In the genomic region with DNA sequence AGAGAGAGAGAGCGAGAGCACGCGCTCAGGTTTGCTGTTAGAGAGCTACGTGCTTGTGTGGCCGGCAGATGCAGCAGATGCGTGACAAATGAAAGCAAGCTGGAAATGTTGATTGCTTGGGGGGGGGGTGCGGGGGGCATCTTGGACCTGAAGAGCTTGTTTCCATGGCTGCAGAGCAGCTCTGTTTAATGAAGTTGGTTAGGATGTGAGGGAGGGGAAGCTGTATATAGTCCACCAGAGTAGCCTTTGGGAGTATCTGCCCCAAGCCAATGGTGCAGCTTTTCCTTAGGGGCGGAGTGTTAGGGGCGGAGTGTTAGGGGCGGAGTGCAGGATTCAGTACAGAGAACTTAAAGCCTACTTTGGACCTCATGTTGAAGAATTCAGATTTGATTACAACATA, we compare ENCODE assay signal across 8 mouse cellular contexts. TPM values are rescaled to one million over a fixed set of nuclear protein-coding genes. Genes with fewer than 3 reads are reported as not detected.
A peak's percentile ranks its signal among the peaks of the same experiment; 100 is the strongest.
DNase-seq lines count a peak whose midpoint lies in the region; ATAC-seq and TF ChIP-seq lines count a peak whose summit lies in the region.

No protein-coding gene starts in this region.

- TF ChIP-seq EP300 in liver, postnatal 0 days (IDR thresholded peaks at IDR 0.05; ENCODE audit: low read depth), result no peak

- H3K4me2 ChIP-seq in forebrain, embryonic 13.5 days, result no peak overlapping the region
- H3K4me2 ChIP-seq in forebrain, embryonic 16.5 days (ENCODE audit: low read length), result no peak overlapping the region
- peak overlapping the region; percentile 26; the same call in 1 of the 2 replicates for H3K4me2 ChIP-seq in hindbrain, embryonic 15.5 days
- no peak overlapping the region for H3K4me2 ChIP-seq in liver, postnatal 0 days (ENCODE audit: low read depth, low read length)

- 48% methylated on average over 10 of the region's 10 CpGs for WGBS in forebrain, embryonic 13.5 days
- WGBS in forebrain, embryonic 16.5 days, result 45% methylated on average over 10 of the region's 10 CpGs
- WGBS in hindbrain, embryonic 15.5 days, result 30% methylated on average over 10 of the region's 10 CpGs
- WGBS in liver, postnatal 0 days (ENCODE audit: insufficient replicate concordance), result 35% methylated on average over 10 of the region's 10 CpGs

- H3K4me3 ChIP-seq in forebrain, embryonic 13.5 days, result no peak overlapping the region
- H3K4me3 ChIP-seq in forebrain, embryonic 16.5 days (replicated peaks; ENCODE audit: low read length), result no peak overlapping the region
- H3K4me3 ChIP-seq in hindbrain, embryonic 15.5 days, result no peak overlapping the region
- H3K4me3 ChIP-seq in liver, postnatal 0 days (ENCODE audit: low read depth, low read length), result no peak overlapping the region

- H3K9ac ChIP-seq in forebrain, embryonic 13.5 days, result no peak overlapping the region
- H3K9ac ChIP-seq in forebrain, embryonic 16.5 days (replicated peaks; ENCODE audit: low read depth, low read length), result no peak overlapping the region
- H3K9ac ChIP-seq in hindbrain, embryonic 15.5 days, result no peak overlapping the region
- H3K9ac ChIP-seq in liver, postnatal 0 days (replicated peaks), result no peak overlapping the region

- H3K27me3 ChIP-seq in forebrain, embryonic 13.5 days, result no peaks in the 10 kb centered on the region
- no peaks in the 10 kb centered on the region for H3K27me3 ChIP-seq in forebrain, embryonic 16.5 days (replicated peaks; ENCODE audit: control insufficient read depth, insufficient read depth, low read length)
- H3K27me3 ChIP-seq in hindbrain, embryonic 15.5 days, result no peaks in the 10 kb centered on the region
- H3K27me3 ChIP-seq in liver, postnatal 0 days (ENCODE audit: insufficient read depth, low read length), result no peaks in the 10 kb centered on the region

- H3K27ac ChIP-seq in forebrain, embryonic 13.5 days, result no peak overlapping the region
- H3K27ac ChIP-seq in forebrain, embryonic 16.5 days (ENCODE audit: low read length), result no peak overlapping the region
- no peak overlapping the region for H3K27ac ChIP-seq in hindbrain, embryonic 15.5 days (replicated peaks)
- H3K27ac ChIP-seq in liver, postnatal 0 days (ENCODE audit: low read depth), result no peak overlapping the region

- no peak for TF ChIP-seq CTCF in liver, postnatal 0 days (IDR thresholded peaks at IDR 0.05; ENCODE audit: low read depth)

- ATAC-seq in forebrain, embryonic 13.5 days, result 0 out of 2 replicates have a peak, but pooled peaks have one; percentile 50
- ATAC-seq in forebrain, embryonic 16.5 days, result no peak
- peak; percentile 68; the same call in 1 of the 2 replicates for ATAC-seq in hindbrain, embryonic 15.5 days (ENCODE audit: low FRiP score, low read depth)
- ATAC-seq in liver, postnatal 0 days, result peak; percentile 88

- 0 out of 2 replicates have a peak, but pooled peaks cover 2% of the 10 kb centered on the region for H3K4me1 ChIP-seq in forebrain, embryonic 13.5 days
- H3K4me1 ChIP-seq in forebrain, embryonic 16.5 days (replicated peaks; ENCODE audit: control insufficient read depth, insufficient read depth, low read length), result no peaks in the 10 kb centered on the region
- peaks cover 21% of the 10 kb centered on the region for H3K4me1 ChIP-seq in hindbrain, embryonic 15.5 days (replicated peaks)
- H3K4me1 ChIP-seq in liver, postnatal 0 days (ENCODE audit: insufficient read depth), result peaks cover 17% of the 10 kb centered on the region

- no peaks in the 10 kb centered on the region for H3K9me3 ChIP-seq in forebrain, embryonic 13.5 days (replicated peaks)
- H3K9me3 ChIP-seq in forebrain, embryonic 16.5 days (ENCODE audit: control insufficient read depth, low read length), result no peaks in the 10 kb centered on the region
- no peaks in the 10 kb centered on the region for H3K9me3 ChIP-seq in hindbrain, embryonic 15.5 days
- no peaks in the 10 kb centered on the region for H3K9me3 ChIP-seq in liver, postnatal 0 days (ENCODE audit: low read length)

- no peaks in the 10 kb centered on the region for H3K36me3 ChIP-seq in forebrain, embryonic 13.5 days (ENCODE audit: poor library complexity, severe bottlenecking)
- no peaks in the 10 kb centered on the region for H3K36me3 ChIP-seq in forebrain, embryonic 16.5 days (ENCODE audit: control insufficient read depth, insufficient read depth)
- no peaks in the 10 kb centered on the region for H3K36me3 ChIP-seq in hindbrain, embryonic 15.5 days
- H3K36me3 ChIP-seq in liver, postnatal 0 days (replicated peaks; ENCODE audit: insufficient read depth, low read length), result no peaks in the 10 kb centered on the region; the same call in 1 of the 2 replicates

- DNase-seq in ES-CJ7 (ENCODE audit: low read depth, low spot score), result peak; percentile 47
- DNase-seq in liver, postnatal 0 days, result peak; percentile 43
- no peak for DNase-seq in T-cell, adult 2 months (ENCODE audit: low spot score)
- DNase-seq in layer of hippocampus, postnatal 25 days (ENCODE audit: extremely low spot score in 1 of 2, low spot score in 1 of 2), result no peak
- DNase-seq in frontal cortex, postnatal 10 days (ENCODE audit: low spot score in 2 of 2), result no peak

RNA-seq across cellular contexts. Expression of gene Rab27a, which starts 22.4 kb away (rescaled TPM):
- 0.96 and 1.2 TPM in 2 replicates for polyA plus RNA-seq in forebrain, embryonic 13.5 days (2015; fragmentation: Nextera tagmentation; extraction: Ambion mirVana)
- 1.2 and 1.9 TPM in 2 replicates for polyA plus RNA-seq in forebrain, embryonic 16.5 days (2015; fragmentation: Nextera tagmentation; extraction: Ambion mirVana)
- 3.1 and 3.2 TPM in 2 replicates for polyA plus RNA-seq in hindbrain, embryonic 15.5 days (2015; fragmentation: Nextera tagmentation; extraction: Ambion mirVana)
- polyA plus RNA-seq in liver, postnatal 0 days (2015; fragmentation: Nextera tagmentation; extraction: Ambion mirVana), result 5.7 and 7.0 TPM in 2 replicates
- 10 to 100 TPM; 11.4 to 11.9 TPM for total RNA-seq in layer of hippocampus, postnatal 25 days (2021)

RNA-seq across cellular contexts. Expression of gene Pigb, which starts 26.9 kb away (rescaled TPM):
- 8.4 and 11.3 TPM in 2 replicates for polyA plus RNA-seq in forebrain, embryonic 13.5 days (2015; fragmentation: Nextera tagmentation; extraction: Ambion mirVana)
- polyA plus RNA-seq in forebrain, embryonic 16.5 days (2015; fragmentation: Nextera tagmentation; extraction: Ambion mirVana), result 13.6 and 14.3 TPM in 2 replicates
- polyA plus RNA-seq in hindbrain, embryonic 15.5 days (2015; fragmentation: Nextera tagmentation; extraction: Ambion mirVana), result 14.1 and 17.6 TPM in 2 replicates
- polyA plus RNA-seq in liver, postnatal 0 days (2015; fragmentation: Nextera tagmentation; extraction: Ambion mirVana), result 2.9 and 3.1 TPM in 2 replicates
- total RNA-seq in layer of hippocampus, postnatal 25 days (2021), result 10 to 100 TPM; 13.7 to 18.1 TPM

RNA-seq across cellular contexts. Expression of gene Khdc3, which starts 34.5 kb away (rescaled TPM):
- polyA plus RNA-seq in forebrain, embryonic 13.5 days (2015; fragmentation: Nextera tagmentation; extraction: Ambion mirVana), result not detected in 2 replicates
- not detected in 2 replicates for polyA plus RNA-seq in forebrain, embryonic 16.5 days (2015; fragmentation: Nextera tagmentation; extraction: Ambion mirVana)
- 0.12 and 0.17 TPM in 2 replicates for polyA plus RNA-seq in hindbrain, embryonic 15.5 days (2015; fragmentation: Nextera tagmentation; extraction: Ambion mirVana)
- polyA plus RNA-seq in liver, postnatal 0 days (2015; fragmentation: Nextera tagmentation; extraction: Ambion mirVana), result 0.14 TPM in 1 of 2 replicates, not detected in the other
- total RNA-seq in layer of hippocampus, postnatal 25 days (2021), result 1 to 10 TPM; 3.9 to 4.6 TPM

RNA-seq across cellular contexts. Expression of gene Gm20509, which starts 35.2 kb away (rescaled TPM):
- polyA plus RNA-seq in forebrain, embryonic 13.5 days (2015; fragmentation: Nextera tagmentation; extraction: Ambion mirVana), result not detected in 2 replicates
- not detected in 2 replicates for polyA plus RNA-seq in forebrain, embryonic 16.5 days (2015; fragmentation: Nextera tagmentation; extraction: Ambion mirVana)
- polyA plus RNA-seq in hindbrain, embryonic 15.5 days (2015; fragmentation: Nextera tagmentation; extraction: Ambion mirVana), result not detected in 2 replicates
- not detected in 2 replicates for polyA plus RNA-seq in liver, postnatal 0 days (2015; fragmentation: Nextera tagmentation; extraction: Ambion mirVana)
- total RNA-seq in layer of hippocampus, postnatal 25 days (2021), result 1 to 10 TPM in 1 of 2 experiments, under 1 TPM in 1; 0.42 to 1.1 TPM

RNA-seq across cellular contexts. Expression of gene Rsl24d1, which starts 46.1 kb away (rescaled TPM):
- polyA plus RNA-seq in forebrain, embryonic 13.5 days (2015; fragmentation: Nextera tagmentation; extraction: Ambion mirVana), result 133 and 137 TPM in 2 replicates
- 118 and 134 TPM in 2 replicates for polyA plus RNA-seq in forebrain, embryonic 16.5 days (2015; fragmentation: Nextera tagmentation; extraction: Ambion mirVana)
- polyA plus RNA-seq in hindbrain, embryonic 15.5 days (2015; fragmentation: Nextera tagmentation; extraction: Ambion mirVana), result 96.6 and 97.1 TPM in 2 replicates
- polyA plus RNA-seq in liver, postnatal 0 days (2015; fragmentation: Nextera tagmentation; extraction: Ambion mirVana), result 39.0 and 41.4 TPM in 2 replicates
- total RNA-seq in layer of hippocampus, postnatal 25 days (2021), result 10 to 100 TPM; 61.9 to 64.8 TPM

Comparison
In these comparisons a context has a peak if more than half of its experiments do, and no peak if none do; other contexts are left out.
1. DNase-seq: peak in ES-CJ7 (single experiment) and liver, postnatal 0 days (single experiment); none in T-cell, adult 2 months (single experiment), layer of hippocampus, postnatal 25 days (0 of 2) and frontal cortex, postnatal 10 days (0 of 2).